Mouse (Mus musculus) heart, adult 2 months (tissue): ENCODE measurements at regions not wholly inside any gene's neighbourhood (a gene's known extent, or its start where the extent isn't known, plus 50 kb on each side); places are given as distances from the start of the nearest gene placed in this dataset.

Experiments used
- DNase-seq, 2 experiments: peaks; one replicate each; pipeline ENCODE4 v3.0.0; 2021
- H3K27ac ChIP-seq: fragments of 200-600 bp; 2 replicates; pipeline ENCODE4 v1.8.1; 2022
- H3K27me3 ChIP-seq: fragments of 200-500 bp; 2 replicates; pipeline ENCODE4 v1.6.1; 2012; ENCODE audit warnings: mild to moderate bottlenecking, low read length, inconsistent platforms, mixed read lengths; ENCODE audit not compliant: control insufficient read depth, insufficient read depth
- H3K36me3 ChIP-seq: fragments of 200-500 bp; 2 replicates; pipeline ENCODE4 v1.6.1; 2012; ENCODE audit warnings: low read length, inconsistent platforms; ENCODE audit not compliant: control insufficient read depth, insufficient read depth
- H3K4me1 ChIP-seq: fragments of 200-500 bp; 2 replicates; pipeline ENCODE4 v1.6.1; 2011; ENCODE audit warnings: low read length; ENCODE audit not compliant: control insufficient read depth, insufficient read depth
- H3K4me3 ChIP-seq: fragments of 200-600 bp; 2 replicates; pipeline ENCODE4 v1.8.1; 2022
- H3K79me2 ChIP-seq: fragments of 200-500 bp; replicated peaks from 2 replicates; pipeline ENCODE4 v1.6.1; 2012; ENCODE audit warnings: mild to moderate bottlenecking, inconsistent platforms, low read length, moderate library complexity, mixed read lengths; ENCODE audit not compliant: control insufficient read depth, insufficient read depth
- H3K9ac ChIP-seq: fragments of 200-500 bp; 2 replicates; pipeline ENCODE4 v1.6.1; 2012; ENCODE audit warnings: low read depth, mild to moderate bottlenecking, control low read depth, inconsistent platforms, low read length, mixed read lengths
- CTCF ChIP-seq: fragments of 200-600 bp; IDR thresholded peaks from 2 replicates; pipeline ENCODE4 v1.8.1; 2022; ENCODE audit warnings: antibody characterized with exemption, mild to moderate bottlenecking, moderate library complexity
- EP300 ChIP-seq: fragments of 200-500 bp; IDR thresholded peaks from 2 replicates; pipeline ENCODE4 v1.6.1; 2011; ENCODE audit warnings: low read depth, low read length, control low read depth; ENCODE audit not compliant: insufficient read depth
- POLR2A ChIP-seq: fragments of 200-500 bp; IDR thresholded peaks from 2 replicates; pipeline ENCODE4 v1.6.1; 2011; ENCODE audit warnings: mild to moderate bottlenecking, low read depth, low read length, control low read depth; ENCODE audit not compliant: insufficient read depth
- WGBS: fragments of 180-500 bp; shearing (Covaris S2); methylation state at CpG from one replicate; pipeline ENCODE4 v1.1.7; 2018; 5-methylcytosine and 5-hydroxymethylcytosine counted together
- intact Hi-C: fragments of 180-260 bp; cut with DNase I; formaldehyde crosslinking; loops from one replicate; pipeline ENCODE4 v1.15.1; 2025

- no peak for TF ChIP-seq CTCF
- TF ChIP-seq EP300: no peak
- no peak for TF ChIP-seq POLR2A
- no peaks in the 10 kb centered on the region; the same call in 1 of the 2 replicates for H3K4me1 ChIP-seq
- intact Hi-C loops: no loop called here
- H3K27me3 ChIP-seq: no peaks in the 10 kb centered on the region
- no peaks in the 10 kb centered on the region for H3K79me2 ChIP-seq
- WGBS: 71% methylated on average over 1 of the region's 1 CpGs
- DNase-seq: no peak
- H3K27ac ChIP-seq: no peak overlapping the region
- no peaks in the 10 kb centered on the region for H3K36me3 ChIP-seq
- H3K4me3 ChIP-seq: no peak overlapping the region
- H3K9ac ChIP-seq: no peak overlapping the region
Measured at GRCm38 (mm10) chr4:84020692-84021091, 495.3 kb downstream of the Ccdc171 start.

GRCm38 (mm10) chr4:84022323-84022722 lies 497.0 kb downstream of the Ccdc171 start:
- TF ChIP-seq POLR2A (no peak), EP300 (no peak), CTCF (no peak)
- Histone ChIP-seq H3K79me2 (no peaks in the 10 kb centered on the region), H3K4me1 (no peaks in the 10 kb centered on the region; the same call in 1 of the 2 replicates), H3K36me3 (no peaks in the 10 kb centered on the region), H3K4me3 (no peak overlapping the region), H3K27me3 (no peaks in the 10 kb centered on the region), H3K9ac (no peak overlapping the region), H3K27ac (no peak overlapping the region)
- WGBS: 55% methylated on average over 7 of the region's 7 CpGs
- no peak for DNase-seq
- intact Hi-C loops: no loop called here

GRCm38 (mm10) chr4:84026144-84026543 lies 500.8 kb downstream of the Ccdc171 start:
- intact Hi-C loops: no loop called here
- H3K27ac ChIP-seq: no peak overlapping the region
- H3K27me3 ChIP-seq: no peaks in the 10 kb centered on the region
- H3K4me3 ChIP-seq: no peak overlapping the region
- H3K36me3 ChIP-seq: no peaks in the 10 kb centered on the region
- DNase-seq: peak in 1 of 2 experiments; percentile 17
- WGBS: 34% methylated on average over 8 of the region's 8 CpGs
- no peaks in the 10 kb centered on the region for H3K79me2 ChIP-seq
- no peak overlapping the region for H3K9ac ChIP-seq
- no peaks in the 10 kb centered on the region for H3K4me1 ChIP-seq
- TF ChIP-seq CTCF: no peak
- no peak for TF ChIP-seq POLR2A
- no peak for TF ChIP-seq EP300

GRCm38 (mm10) chr4:84028120-84028519 lies 502.8 kb downstream of the Ccdc171 start:
- no peak overlapping the region for H3K27ac ChIP-seq
- TF ChIP-seq POLR2A (no peak), CTCF (no peak), EP300 (no peak)
- intact Hi-C loops: no loop called here
- no peak overlapping the region for H3K4me3 ChIP-seq
- 47% methylated on average over 5 of the region's 5 CpGs for WGBS
- no peaks in the 10 kb centered on the region for H3K36me3 ChIP-seq
- no peak for DNase-seq
- H3K79me2 ChIP-seq: no peaks in the 10 kb centered on the region
- no peaks in the 10 kb centered on the region for H3K4me1 ChIP-seq
- no peak overlapping the region for H3K9ac ChIP-seq
- no peaks in the 10 kb centered on the region for H3K27me3 ChIP-seq

DNA sequence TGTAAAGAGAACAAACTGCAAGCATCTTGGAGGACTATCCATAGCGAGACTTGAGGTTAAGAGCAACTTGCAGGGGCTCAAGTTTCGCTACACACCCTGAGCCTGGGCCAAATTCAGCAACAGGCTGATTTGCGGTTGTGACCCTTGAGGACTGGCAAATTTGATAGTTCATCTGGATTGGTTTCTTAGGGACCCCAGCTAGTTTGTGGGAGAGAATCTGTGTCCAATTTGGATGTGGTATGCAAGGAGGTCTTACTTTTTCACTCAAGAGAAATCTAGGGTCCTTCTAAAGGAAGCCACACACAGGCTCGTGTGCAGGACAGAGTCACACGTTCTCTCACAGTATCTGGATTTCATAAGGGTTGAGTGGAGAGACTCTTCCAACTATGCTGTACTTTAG lies 505.6 kb downstream of the Ccdc171 start:
- WGBS: 84% methylated on average over 5 of the region's 5 CpGs
- Histone ChIP-seq H3K27me3 (no peaks in the 10 kb centered on the region), H3K4me3 (no peak overlapping the region), H3K79me2 (no peaks in the 10 kb centered on the region), H3K36me3 (no peaks in the 10 kb centered on the region), H3K4me1 (no peaks in the 10 kb centered on the region), H3K27ac (no peak overlapping the region), H3K9ac (no peak overlapping the region)
- DNase-seq: no peak
- TF ChIP-seq CTCF (no peak), EP300 (no peak), POLR2A (no peak)
- intact Hi-C loops: no loop called here

- TF ChIP-seq CTCF (no peak), EP300 (no peak), POLR2A (no peak)
- WGBS: 68% methylated on average over 10 of the region's 10 CpGs
- Histone ChIP-seq H3K36me3 (no peaks in the 10 kb centered on the region), H3K27me3 (no peaks in the 10 kb centered on the region), H3K27ac (no peak overlapping the region), H3K9ac (no peak overlapping the region), H3K4me1 (no peaks in the 10 kb centered on the region), H3K4me3 (no peak overlapping the region), H3K79me2 (no peaks in the 10 kb centered on the region)
- intact Hi-C loops: no loop called here
- DNase-seq: no peak
Measured at GRCm38 (mm10) chr4:84032505-84032904, 507.2 kb downstream of the Ccdc171 start.
